Mouse (Mus musculus): ENCODE measurements around the gene N4bp2.

DNA sequence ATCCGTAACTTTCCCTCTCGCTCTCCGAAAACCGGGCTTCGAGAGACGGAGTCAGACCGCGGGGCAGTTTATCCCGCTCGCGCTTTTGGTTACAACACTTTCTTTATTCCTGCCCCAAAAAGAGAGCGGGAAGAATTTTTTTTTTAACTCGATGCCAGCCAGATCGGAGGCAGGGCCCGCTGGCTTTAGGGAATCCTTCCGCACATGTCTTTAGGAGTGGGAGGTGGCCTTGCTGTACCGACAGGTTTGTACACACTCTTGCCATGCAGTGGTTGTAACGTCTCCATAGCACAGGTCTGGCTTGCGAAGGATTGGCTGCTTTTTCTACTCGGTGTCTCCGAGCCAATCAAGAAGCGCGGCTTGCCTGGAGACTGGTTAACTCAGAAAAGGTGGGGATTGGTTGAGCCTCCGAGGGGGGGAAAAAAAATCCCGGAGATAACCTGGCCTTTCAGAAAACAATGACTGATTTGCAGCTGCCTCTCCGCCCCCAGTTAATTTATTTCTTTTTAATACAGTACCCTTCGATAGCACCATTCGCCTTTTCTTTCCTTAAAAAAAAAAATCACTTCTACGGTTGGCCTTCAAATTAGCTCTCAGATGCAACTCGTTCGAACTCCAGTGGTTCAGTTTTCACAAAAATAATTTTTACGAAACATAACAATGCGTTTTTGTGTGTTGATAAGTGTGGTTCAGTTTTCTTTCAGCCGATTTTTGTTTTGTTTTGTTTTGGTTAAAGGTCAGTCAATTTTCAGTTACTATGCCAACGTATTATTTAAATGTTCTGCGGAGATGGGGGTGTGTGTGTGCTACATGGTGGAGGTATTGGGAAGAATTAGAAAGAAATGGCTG is 1.7 kb downstream of the N4bp2 start:
- no peak for TF ChIP-seq CTCF (IDR thresholded peaks at IDR 0.05; ENCODE audit: insufficient read depth, low read depth, low read length)
- no peak for TF ChIP-seq POLR2A (IDR thresholded peaks at IDR 0.05; ENCODE audit: insufficient read depth, low read depth, low read length)

Data from olfactory bulb, adult 2 months (tissue).